Mouse (Mus musculus): ENCODE measurements around the gene Slc15a3. TPM values are rescaled to one million over a fixed set of nuclear protein-coding genes. Genes with fewer than 3 reads are reported as not detected.

The Slc15a3 gene
- 0.30 and 0.67 TPM in 2 replicates for polyA plus RNA-seq (2012)

GRCm38 (mm10) chr19:10839010-10839892, at the start of gene Slc15a3:
Gene Slc15a3 (plus strand): TSS chr19:10839727.
- no peak for TF ChIP-seq GATA1 (IDR thresholded peaks at IDR 0.05; ENCODE audit: low read length)
- TF ChIP-seq TAL1 (IDR thresholded peaks at IDR 0.05; ENCODE audit: low read length), result no peak
- Histone ChIP-seq H3K9me3 (ENCODE audit: control insufficient read depth, low read length) (no peaks in the 10 kb centered on the region), H3K4me3 (replicated peaks) (no peak within 1 kb of the TSS), H3K27me3 (ENCODE audit: control insufficient read depth) (peaks cover 20% of the 10 kb centered on the region), H3K36me3 (ENCODE audit: control insufficient read depth) (no peaks in the 10 kb centered on the region), H3K4me1 (ENCODE audit: control insufficient read depth) (no peaks in the 10 kb centered on the region)

DNA sequence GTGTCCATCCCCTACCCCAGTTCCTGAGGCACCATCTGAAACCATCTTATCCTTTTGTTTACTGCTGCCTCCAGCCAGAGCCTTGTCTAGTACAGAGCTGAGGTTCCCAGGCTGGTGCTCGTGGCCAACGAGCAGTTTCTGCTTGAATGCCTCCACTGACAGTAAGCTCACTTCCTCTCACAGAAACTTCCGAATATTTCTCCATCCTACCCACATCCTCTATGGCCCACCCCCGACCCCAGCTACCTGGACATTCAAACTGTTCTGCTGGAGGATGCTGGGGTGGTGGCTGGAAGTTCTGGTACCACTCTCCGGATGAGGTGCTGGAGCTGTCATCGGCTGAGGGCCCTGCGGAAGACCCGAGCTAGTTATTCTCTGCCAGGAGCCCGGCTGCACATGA, 49.2 kb upstream of the Slc15a3 start:
- Histone ChIP-seq H3K4me1 (ENCODE audit: control insufficient read depth) (no peaks in the 10 kb centered on the region), H3K27me3 (ENCODE audit: control insufficient read depth) (no peaks in the 10 kb centered on the region), H3K9me3 (ENCODE audit: control insufficient read depth, low read length) (no peaks in the 10 kb centered on the region), H3K36me3 (ENCODE audit: control insufficient read depth) (no peaks in the 10 kb centered on the region), H3K4me3 (replicated peaks) (no peak overlapping the region)
- TF ChIP-seq TAL1 (IDR thresholded peaks at IDR 0.05; ENCODE audit: low read length), result no peak
- no peak for TF ChIP-seq GATA1 (IDR thresholded peaks at IDR 0.05; ENCODE audit: low read length)

GRCm38 (mm10) chr19:10793044-10793443, 46.5 kb upstream of the Slc15a3 start:
- TF ChIP-seq GATA1 (IDR thresholded peaks at IDR 0.05; ENCODE audit: low read length) (no peak), TAL1 (IDR thresholded peaks at IDR 0.05; ENCODE audit: low read length) (no peak)
- H3K27me3 ChIP-seq (ENCODE audit: control insufficient read depth), result no peaks in the 10 kb centered on the region
- H3K4me1 ChIP-seq (ENCODE audit: control insufficient read depth), result no peaks in the 10 kb centered on the region
- no peak overlapping the region for H3K4me3 ChIP-seq (replicated peaks)
- H3K9me3 ChIP-seq (ENCODE audit: control insufficient read depth, low read length), result no peaks in the 10 kb centered on the region
- H3K36me3 ChIP-seq (ENCODE audit: control insufficient read depth), result no peaks in the 10 kb centered on the region

- Histone ChIP-seq H3K27me3 (ENCODE audit: control insufficient read depth) (no peaks in the 10 kb centered on the region), H3K4me3 (replicated peaks) (no peak overlapping the region)
- TF ChIP-seq GATA1 (IDR thresholded peaks at IDR 0.05; ENCODE audit: low read length) (no peak), TAL1 (IDR thresholded peaks at IDR 0.05; ENCODE audit: low read length) (no peak)
Observed at GRCm38 (mm10) chr19:10794916-10795315, 44.6 kb upstream of the Slc15a3 start.

GRCm38 (mm10) chr19:10798576-10798975, 41.0 kb upstream of the Slc15a3 start:
- H3K36me3 ChIP-seq (ENCODE audit: control insufficient read depth), result no peaks in the 10 kb centered on the region
- no peaks in the 10 kb centered on the region for H3K27me3 ChIP-seq (ENCODE audit: control insufficient read depth)
- TF ChIP-seq TAL1 (IDR thresholded peaks at IDR 0.05; ENCODE audit: low read length) (no peak), GATA1 (IDR thresholded peaks at IDR 0.05; ENCODE audit: low read length) (no peak)
- H3K9me3 ChIP-seq (ENCODE audit: control insufficient read depth, low read length), result no peaks in the 10 kb centered on the region
- no peak overlapping the region for H3K4me3 ChIP-seq (replicated peaks)
- H3K4me1 ChIP-seq (ENCODE audit: control insufficient read depth), result no peaks in the 10 kb centered on the region

More at GRCm38 (mm10) chr19:10794916-10795315, 44.6 kb upstream of the Slc15a3 start:
- Histone ChIP-seq H3K36me3 (ENCODE audit: control insufficient read depth) (no peaks in the 10 kb centered on the region), H3K4me1 (ENCODE audit: control insufficient read depth) (no peaks in the 10 kb centered on the region), H3K9me3 (ENCODE audit: control insufficient read depth, low read length) (no peaks in the 10 kb centered on the region)

GRCm38 (mm10) chr19:10799155-10799554, 40.4 kb upstream of the Slc15a3 start:
- TF ChIP-seq TAL1 (IDR thresholded peaks at IDR 0.05; ENCODE audit: low read length), result no peak
- no peak for TF ChIP-seq GATA1 (IDR thresholded peaks at IDR 0.05; ENCODE audit: low read length)
- Histone ChIP-seq H3K4me1 (ENCODE audit: control insufficient read depth) (no peaks in the 10 kb centered on the region), H3K4me3 (replicated peaks) (no peak overlapping the region), H3K27me3 (ENCODE audit: control insufficient read depth) (no peaks in the 10 kb centered on the region), H3K36me3 (ENCODE audit: control insufficient read depth) (no peaks in the 10 kb centered on the region), H3K9me3 (ENCODE audit: control insufficient read depth, low read length) (no peaks in the 10 kb centered on the region)

DNA sequence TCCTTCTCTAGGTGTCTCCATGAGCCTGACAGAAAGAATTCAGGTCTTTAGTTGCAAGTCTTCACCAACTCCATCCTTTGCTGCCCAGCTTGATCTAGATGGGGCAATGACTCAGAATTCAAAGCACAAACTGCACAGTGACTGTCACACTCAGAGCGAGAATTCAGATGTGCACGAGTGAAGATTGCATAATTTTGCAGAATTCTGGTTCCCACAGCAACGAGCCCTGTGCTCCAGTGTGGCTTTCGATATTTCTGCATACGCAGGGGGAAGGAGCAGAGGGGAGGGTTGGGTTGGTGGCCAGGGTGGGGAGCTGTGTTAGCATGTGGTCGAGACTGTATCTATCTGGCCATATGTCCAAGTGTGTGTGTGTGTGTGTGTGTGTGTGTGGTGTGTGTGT, 38.5 kb upstream of the Slc15a3 start:
- no peaks in the 10 kb centered on the region for H3K27me3 ChIP-seq (ENCODE audit: control insufficient read depth)
- H3K9me3 ChIP-seq (ENCODE audit: control insufficient read depth, low read length), result no peaks in the 10 kb centered on the region

GRCm38 (mm10) chr19:10801906-10802305, 37.6 kb upstream of the Slc15a3 start:
- Histone ChIP-seq H3K4me3 (replicated peaks) (no peak overlapping the region), H3K36me3 (ENCODE audit: control insufficient read depth) (no peaks in the 10 kb centered on the region), H3K27me3 (ENCODE audit: control insufficient read depth) (no peaks in the 10 kb centered on the region), H3K9me3 (ENCODE audit: control insufficient read depth, low read length) (no peaks in the 10 kb centered on the region), H3K4me1 (ENCODE audit: control insufficient read depth) (no peaks in the 10 kb centered on the region)
- TF ChIP-seq TAL1 (IDR thresholded peaks at IDR 0.05; ENCODE audit: low read length) (no peak), GATA1 (IDR thresholded peaks at IDR 0.05; ENCODE audit: low read length) (no peak)

More for the DNA sequence above, 38.5 kb upstream of the Slc15a3 start:
- no peak for TF ChIP-seq TAL1 (IDR thresholded peaks at IDR 0.05; ENCODE audit: low read length)
- TF ChIP-seq GATA1 (IDR thresholded peaks at IDR 0.05; ENCODE audit: low read length), result no peak
- Histone ChIP-seq H3K4me3 (replicated peaks) (no peak overlapping the region), H3K4me1 (ENCODE audit: control insufficient read depth) (no peaks in the 10 kb centered on the region), H3K36me3 (ENCODE audit: control insufficient read depth) (no peaks in the 10 kb centered on the region)

GRCm38 (mm10) chr19:10803751-10804150, 35.8 kb upstream of the Slc15a3 start:
- no peaks in the 10 kb centered on the region for H3K36me3 ChIP-seq (ENCODE audit: control insufficient read depth)
- no peaks in the 10 kb centered on the region for H3K9me3 ChIP-seq (ENCODE audit: control insufficient read depth, low read length)
- H3K27me3 ChIP-seq (ENCODE audit: control insufficient read depth), result no peaks in the 10 kb centered on the region
- H3K4me1 ChIP-seq (ENCODE audit: control insufficient read depth), result no peaks in the 10 kb centered on the region
- no peak overlapping the region for H3K4me3 ChIP-seq (replicated peaks)
- TF ChIP-seq GATA1 (IDR thresholded peaks at IDR 0.05; ENCODE audit: low read length) (no peak), TAL1 (IDR thresholded peaks at IDR 0.05; ENCODE audit: low read length) (no peak)

Measured in erythroblast, embryonic 14.5 days (primary cell).